Mouse (Mus musculus): ENCODE data around the gene Wdr37.

DNA sequence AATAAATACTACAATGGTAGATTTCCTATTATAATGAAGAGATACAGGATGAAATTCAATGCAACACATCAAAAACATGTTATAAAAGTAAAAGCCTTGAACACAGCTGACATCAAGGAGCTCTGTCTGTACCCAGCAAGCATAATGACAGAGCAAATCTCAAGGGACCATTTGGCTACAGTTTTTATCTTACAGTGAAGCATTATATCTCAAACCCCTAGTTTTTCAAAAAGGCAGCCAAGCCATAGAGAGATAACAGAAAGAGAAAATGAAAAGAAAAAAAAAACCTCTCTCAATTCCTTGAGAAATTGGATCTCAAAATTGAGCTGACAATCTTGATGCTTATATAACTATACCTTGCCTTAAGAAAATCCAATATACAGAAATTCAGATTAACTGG is 41.0 kb downstream of the Wdr37 start:
- TF ChIP-seq EP300 (IDR thresholded peaks at IDR 0.05; ENCODE audit: low read depth) (no peak), CTCF (IDR thresholded peaks at IDR 0.05; ENCODE audit: low read depth) (no peak)

Data from liver, embryonic 14.5 days (tissue).